Mouse (Mus musculus): ENCODE results near the gene Kank1. TPM values are rescaled to one million over a fixed set of nuclear protein-coding genes. Genes with fewer than 3 reads are reported as not detected.
A peak's percentile ranks its signal among the peaks of the same experiment; 100 is the strongest.
"Not testable (repeated sequence)": the region's sequence is repeated elsewhere in the genome, so short reads cannot be mapped to it uniquely, and the experiment has no call there.

Gene Kank1
- polyA plus RNA-seq, 1 experiment from 2014 or later = 8.2 TPM

GRCm38 (mm10) chr19:25453146-25453545 is 216.4 kb downstream of the Kank1 start:
- Histone ChIP-seq H3K4me3 (ENCODE audit: low read depth, low read length) (no peak overlapping the region), H3K4me2 (ENCODE audit: low read depth, low read length) (no peak overlapping the region), H3K9ac (replicated peaks) (no peak overlapping the region), H3K27me3 (ENCODE audit: insufficient read depth, low read length) (no peaks in the 10 kb centered on the region), H3K36me3 (replicated peaks; ENCODE audit: insufficient read depth, low read length) (no peaks in the 10 kb centered on the region), H3K9me3 (ENCODE audit: low read length) (no peaks in the 10 kb centered on the region), H3K27ac (ENCODE audit: low read depth) (no peak overlapping the region), H3K4me1 (ENCODE audit: insufficient read depth) (no peaks in the 10 kb centered on the region)
- ATAC-seq (no peak), DNase-seq (no peak)
- WGBS (ENCODE audit: insufficient replicate concordance) = 72% methylated on average over 5 of the region's 5 CpGs
- TF ChIP-seq EP300 (IDR thresholded peaks at IDR 0.05; ENCODE audit: low read depth) (no peak), CTCF (IDR thresholded peaks at IDR 0.05; ENCODE audit: low read depth) (no peak)

GRCm38 (mm10) chr19:25460760-25461159 is 224.0 kb downstream of the Kank1 start:
- no peak overlapping the region for H3K27ac ChIP-seq (ENCODE audit: low read depth)
- no peak for ATAC-seq

GRCm38 (mm10) chr19:25461553-25462320 is 225.0 kb downstream of the Kank1 start:
- 76% methylated on average over 20 of the region's 20 CpGs for WGBS (ENCODE audit: insufficient replicate concordance)
- Histone ChIP-seq H3K9ac (replicated peaks) (no peak overlapping the region), H3K4me3 (ENCODE audit: low read depth, low read length) (no peak overlapping the region), H3K9me3 (ENCODE audit: low read length) (no peaks in the 10 kb centered on the region), H3K36me3 (replicated peaks; ENCODE audit: insufficient read depth, low read length) (no peaks in the 10 kb centered on the region), H3K4me1 (ENCODE audit: insufficient read depth) (no peaks in the 10 kb centered on the region), H3K27ac (ENCODE audit: low read depth) (no peak overlapping the region), H3K4me2 (ENCODE audit: low read depth, low read length) (no peak overlapping the region), H3K27me3 (ENCODE audit: insufficient read depth, low read length) (no peaks in the 10 kb centered on the region)
- TF ChIP-seq EP300 (IDR thresholded peaks at IDR 0.05; ENCODE audit: low read depth) = no peak
- TF ChIP-seq CTCF (IDR thresholded peaks at IDR 0.05; ENCODE audit: low read depth) = no peak
- ATAC-seq = no peak
- no peak for DNase-seq

More at GRCm38 (mm10) chr19:25460760-25461159, 224.0 kb downstream of the Kank1 start:
- Histone ChIP-seq H3K4me3 (ENCODE audit: low read depth, low read length) (no peak overlapping the region), H3K27me3 (ENCODE audit: insufficient read depth, low read length) (no peaks in the 10 kb centered on the region), H3K4me2 (ENCODE audit: low read depth, low read length) (no peak overlapping the region), H3K36me3 (replicated peaks; ENCODE audit: insufficient read depth, low read length) (no peaks in the 10 kb centered on the region), H3K4me1 (ENCODE audit: insufficient read depth) (no peaks in the 10 kb centered on the region), H3K9me3 (ENCODE audit: low read length) (no peaks in the 10 kb centered on the region), H3K9ac (replicated peaks) (no peak overlapping the region)
- WGBS (ENCODE audit: insufficient replicate concordance) = 73% methylated on average over 8 of the region's 8 CpGs
- TF ChIP-seq EP300 (IDR thresholded peaks at IDR 0.05; ENCODE audit: low read depth) (no peak), CTCF (IDR thresholded peaks at IDR 0.05; ENCODE audit: low read depth) (no peak)
- no peak for DNase-seq

GRCm38 (mm10) chr19:25475806-25476205 is 239.0 kb downstream of the Kank1 start:
- not testable (repeated sequence) for H3K4me3 ChIP-seq (ENCODE audit: low read depth, low read length); H3K27me3 ChIP-seq (ENCODE audit: insufficient read depth, low read length); H3K27ac ChIP-seq (ENCODE audit: low read depth); H3K36me3 ChIP-seq (replicated peaks; ENCODE audit: insufficient read depth, low read length); H3K9ac ChIP-seq (replicated peaks); H3K9me3 ChIP-seq (ENCODE audit: low read length); ATAC-seq; H3K4me1 ChIP-seq (ENCODE audit: insufficient read depth); H3K4me2 ChIP-seq (ENCODE audit: low read depth, low read length)
- DNase-seq = peak; percentile 26
- WGBS (ENCODE audit: insufficient replicate concordance) = 60% methylated on average over 4 of the region's 4 CpGs
- peak; percentile 70 for TF ChIP-seq CTCF (IDR thresholded peaks at IDR 0.05; ENCODE audit: low read depth)

- WGBS (ENCODE audit: insufficient replicate concordance) = 76% methylated on average over 5 of the region's 5 CpGs
- H3K9me3 ChIP-seq (ENCODE audit: low read length) = no peaks in the 10 kb centered on the region
- DNase-seq = no peak
- H3K4me3 ChIP-seq (ENCODE audit: low read depth, low read length) = no peak overlapping the region
- no peaks in the 10 kb centered on the region for H3K27me3 ChIP-seq (ENCODE audit: insufficient read depth, low read length)
- H3K4me2 ChIP-seq (ENCODE audit: low read depth, low read length) = no peak overlapping the region
- TF ChIP-seq EP300 (IDR thresholded peaks at IDR 0.05; ENCODE audit: low read depth) = no peak
- no peak for TF ChIP-seq CTCF (IDR thresholded peaks at IDR 0.05; ENCODE audit: low read depth)
- H3K4me1 ChIP-seq (ENCODE audit: insufficient read depth) = no peaks in the 10 kb centered on the region
- H3K27ac ChIP-seq (ENCODE audit: low read depth) = no peak overlapping the region
- H3K36me3 ChIP-seq (replicated peaks; ENCODE audit: insufficient read depth, low read length) = no peaks in the 10 kb centered on the region
- H3K9ac ChIP-seq (replicated peaks) = no peak overlapping the region
- ATAC-seq = no peak
Observed at GRCm38 (mm10) chr19:25479152-25479669, 242.4 kb downstream of the Kank1 start.

- H3K4me1 ChIP-seq (ENCODE audit: insufficient read depth) = no peaks in the 10 kb centered on the region
- H3K27me3 ChIP-seq (ENCODE audit: insufficient read depth, low read length) = peaks cover 2% of the 10 kb centered on the region
- WGBS (ENCODE audit: insufficient replicate concordance) = 65% methylated on average over 6 of the region's 6 CpGs
- H3K27ac ChIP-seq (ENCODE audit: low read depth) = no peak overlapping the region
- no peak overlapping the region for H3K4me3 ChIP-seq (ENCODE audit: low read depth, low read length)
- no peak for TF ChIP-seq CTCF (IDR thresholded peaks at IDR 0.05; ENCODE audit: low read depth)
- no peak for TF ChIP-seq EP300 (IDR thresholded peaks at IDR 0.05; ENCODE audit: low read depth)
- no peaks in the 10 kb centered on the region for H3K9me3 ChIP-seq (ENCODE audit: low read length)
- ATAC-seq (peak; percentile 19; the same call in 1 of the 2 replicates), DNase-seq (no peak)
- H3K4me2 ChIP-seq (ENCODE audit: low read depth, low read length) = no peak overlapping the region
- no peak overlapping the region for H3K9ac ChIP-seq (replicated peaks)
- no peaks in the 10 kb centered on the region for H3K36me3 ChIP-seq (replicated peaks; ENCODE audit: insufficient read depth, low read length)
Observed at GRCm38 (mm10) chr19:25480820-25481219, 244.0 kb downstream of the Kank1 start.

Other genes starting within 250 kb of the Kank1 start
- 10.3 and 12.5 TPM in 2 replicates for gene Dock8, start 237.4 kb upstream of the Kank1 start, polyA plus RNA-seq (2015; fragmentation: Nextera tagmentation; extraction: Ambion mirVana)